ENCODE assay signal across 21 mouse cellular contexts in the genomic region with DNA sequence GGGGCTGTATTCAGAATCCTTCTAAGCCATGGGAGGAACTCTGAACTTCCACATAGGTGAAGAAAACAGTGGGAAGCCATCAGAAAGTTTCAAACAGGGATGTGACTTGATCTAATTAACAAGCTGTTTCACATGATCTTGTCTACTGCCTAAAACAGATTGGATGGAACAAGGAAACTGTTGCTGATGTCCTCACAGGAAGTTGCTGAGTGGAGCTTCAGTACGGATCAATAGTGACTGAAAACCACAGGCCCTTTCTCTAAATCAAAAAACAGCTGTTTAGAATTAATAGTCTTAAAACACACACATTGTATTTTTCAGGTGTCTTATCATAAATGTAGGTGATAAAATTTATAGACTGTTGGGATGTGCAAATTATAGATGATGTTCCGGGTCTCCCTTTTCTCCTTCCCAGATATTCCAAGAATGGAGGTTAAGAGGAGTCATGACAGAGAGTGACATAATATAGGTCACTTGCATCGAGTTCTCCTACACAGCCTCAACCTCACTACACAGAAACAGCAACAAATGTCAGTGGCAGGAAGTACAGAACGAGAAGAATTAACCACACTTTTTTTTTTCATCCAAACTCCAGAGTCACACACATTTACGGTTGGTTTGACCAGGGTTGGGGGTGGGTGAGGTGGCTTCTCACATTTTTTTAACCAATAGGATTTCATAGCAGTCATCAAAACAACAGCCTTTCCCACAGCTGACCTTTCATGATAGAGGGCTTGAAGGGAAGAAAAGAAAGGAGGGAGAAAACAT.
DNase-seq lines count a peak whose midpoint lies in the region; ATAC-seq lines count a peak whose summit lies in the region.
"Had no signal": no experiment of that assay in that cellular context is flagged by ENCODE, and none has a peak within 500 bp of the region (broad histone marks: within the 10 kb centered on the region; RNA-seq: fewer than 3 reads in every experiment).

No protein-coding gene starts in this region.

- H3K9me3 ChIP-seq in liver, embryonic 13.5 days (replicated peaks), result no peaks in the 10 kb centered on the region
- no peaks in the 10 kb centered on the region for H3K9me3 ChIP-seq in liver, embryonic 12.5 days (replicated peaks)
- H3K9me3 ChIP-seq in hindbrain, embryonic 12.5 days (replicated peaks), result no peaks in the 10 kb centered on the region
- H3K9me3 ChIP-seq: forebrain, embryonic 13.5 days; heart, embryonic 12.5 days; kidney, embryonic 15.5 days; limb, embryonic 12.5 days; lung, embryonic 15.5 days; stomach, embryonic 15.5 days had no signal

- 16% methylated on average over 5 of the region's 5 CpGs for WGBS in liver, embryonic 13.5 days (ENCODE audit: insufficient replicate concordance)
- 28% methylated on average over 5 of the region's 5 CpGs for WGBS in liver, embryonic 12.5 days (ENCODE audit: insufficient replicate concordance)
- 84% methylated on average over 5 of the region's 5 CpGs for WGBS in hindbrain, embryonic 12.5 days

- no peaks in the 10 kb centered on the region for H3K27me3 ChIP-seq in liver, embryonic 13.5 days
- no peaks in the 10 kb centered on the region for H3K27me3 ChIP-seq in liver, embryonic 12.5 days (replicated peaks)
- no peaks in the 10 kb centered on the region for H3K27me3 ChIP-seq in hindbrain, embryonic 12.5 days
- H3K27me3 ChIP-seq: forebrain, embryonic 13.5 days; heart, embryonic 12.5 days; limb, embryonic 12.5 days; lung, embryonic 15.5 days; Patski; stomach, embryonic 15.5 days had no signal

- no peaks in the 10 kb centered on the region for H3K36me3 ChIP-seq in liver, embryonic 13.5 days
- H3K36me3 ChIP-seq in liver, embryonic 12.5 days, result no peaks in the 10 kb centered on the region
- no peaks in the 10 kb centered on the region for H3K36me3 ChIP-seq in hindbrain, embryonic 12.5 days
- H3K36me3 ChIP-seq: heart, embryonic 12.5 days; kidney, embryonic 15.5 days; limb, embryonic 12.5 days; lung, embryonic 15.5 days; stomach, embryonic 15.5 days had no signal

- no peak overlapping the region for H3K9ac ChIP-seq in liver, embryonic 13.5 days
- no peak overlapping the region for H3K9ac ChIP-seq in liver, embryonic 12.5 days
- H3K9ac ChIP-seq in hindbrain, embryonic 12.5 days, result no peak overlapping the region
- H3K9ac ChIP-seq: forebrain, embryonic 13.5 days; heart, embryonic 12.5 days; kidney, embryonic 15.5 days; limb, embryonic 12.5 days; lung, embryonic 15.5 days; stomach, embryonic 15.5 days had no signal

- no peak overlapping the region for H3K4me3 ChIP-seq in liver, embryonic 13.5 days (replicated peaks)
- no peak overlapping the region for H3K4me3 ChIP-seq in liver, embryonic 12.5 days
- H3K4me3 ChIP-seq in hindbrain, embryonic 12.5 days, result no peak overlapping the region
- H3K4me3 ChIP-seq: forebrain, embryonic 13.5 days; heart, embryonic 12.5 days; kidney, embryonic 15.5 days; layer of hippocampus, adult 2 months; limb, embryonic 12.5 days; lung, embryonic 15.5 days; stomach, embryonic 15.5 days had no signal

- no peak for DNase-seq in liver, embryonic 13.5 days
- peak; percentile 30 for DNase-seq in adipocyte (ENCODE audit: low spot score)
- peak; percentile 52 to 70 for DNase-seq in thymus, postnatal 36 days
- DNase-seq in gastrocnemius, postnatal 25 days, result no peak
- DNase-seq in cerebellum, adult 11 months, result no peak
- DNase-seq: cerebellum, postnatal 14 days; heart, postnatal 4 days; midbrain, embryonic 14.5 days; right cerebral cortex, postnatal 14 days had no signal

- H3K4me2 ChIP-seq in liver, embryonic 13.5 days, result no peak overlapping the region
- H3K4me2 ChIP-seq in liver, embryonic 12.5 days, result no peak overlapping the region
- H3K4me2 ChIP-seq in hindbrain, embryonic 12.5 days (replicated peaks), result no peak overlapping the region
- H3K4me2 ChIP-seq: forebrain, embryonic 13.5 days; heart, embryonic 12.5 days; kidney, embryonic 15.5 days; limb, embryonic 12.5 days; lung, embryonic 15.5 days; stomach, embryonic 15.5 days had no signal

- 0 out of 2 replicates have a peak overlapping the region, but pooled peaks have one; percentile 66 for H3K27ac ChIP-seq in liver, embryonic 13.5 days
- H3K27ac ChIP-seq in liver, embryonic 12.5 days, result no peak overlapping the region
- no peak overlapping the region for H3K27ac ChIP-seq in hindbrain, embryonic 12.5 days
- H3K27ac ChIP-seq: forebrain, embryonic 13.5 days; kidney, embryonic 15.5 days; layer of hippocampus, adult 2 months; limb, embryonic 12.5 days; lung, embryonic 15.5 days; macrophage; stomach, embryonic 15.5 days had no signal

- no peak for ATAC-seq in liver, embryonic 13.5 days (ENCODE audit: low read depth)
- no peak for ATAC-seq in liver, embryonic 12.5 days
- ATAC-seq in megakaryocyte, adult 5-6 weeks (ENCODE audit: poor library complexity, severe bottlenecking), result peak; percentile 51
- ATAC-seq in hindbrain, embryonic 12.5 days (ENCODE audit: low FRiP score), result no peak
- ATAC-seq: forebrain, embryonic 13.5 days; Patski had no signal

- peaks cover 7% of the 10 kb centered on the region for H3K4me1 ChIP-seq in liver, embryonic 13.5 days (replicated peaks)
- no peaks in the 10 kb centered on the region for H3K4me1 ChIP-seq in liver, embryonic 12.5 days
- peaks cover 7% of the 10 kb centered on the region; the same call in 1 of the 2 replicates for H3K4me1 ChIP-seq in hindbrain, embryonic 12.5 days
- H3K4me1 ChIP-seq: heart, embryonic 12.5 days had no signal

Comparison
In these comparisons a context has a peak if more than half of its experiments do, and no peak if none do; other contexts are left out.
1. DNase-seq: peak in adipocyte (single experiment) and thymus, postnatal 36 days (2 of 2); none in liver, embryonic 13.5 days (single experiment), gastrocnemius, postnatal 25 days (single experiment) and cerebellum, adult 11 months (single experiment).